Mouse (Mus musculus) thymus, adult 2 months (tissue): ENCODE measurements around the gene Bckdhb.

Experiments used
- CTCF ChIP-seq: fragments of 200-500 bp; IDR thresholded peaks from 2 replicates; pipeline ENCODE4 v1.5.1; 2012; ENCODE audit warnings: mild to moderate bottlenecking, control low read depth, low read length, moderate library complexity, borderline replicate concordance; ENCODE audit not compliant: control insufficient read depth, poor library complexity, insufficient read depth; ENCODE audit errors: extremely low read depth
- POLR2A ChIP-seq: fragments of 200-500 bp; IDR thresholded peaks from 2 replicates; pipeline ENCODE4 v1.6.1; 2012; ENCODE audit warnings: mild to moderate bottlenecking, low read length, control low read depth, moderate library complexity; ENCODE audit not compliant: control insufficient read depth, poor library complexity, insufficient read depth; ENCODE audit errors: extremely low read depth

- TF ChIP-seq CTCF: no peak
- no peak for TF ChIP-seq POLR2A
These were observed 26.4 kb downstream of the Bckdhb start for GRCm38 (mm10) chr9:83951336-83951735.
